Mouse (Mus musculus): ENCODE data around the gene Safb2.
"Not testable (repeated sequence)": the region's sequence is repeated elsewhere in the genome, so short reads cannot be mapped to it uniquely, and the experiment has no call there.

GRCm38 (mm10) chr17:56612565-56612939, 28.2 kb upstream of the Safb2 start:
- not testable (repeated sequence) for TF ChIP-seq CTCF (conservative IDR thresholded peaks at IDR 0.05; ENCODE audit: low read length); POU5F1 (IDR thresholded peaks at IDR 0.05; ENCODE audit: borderline replicate concordance, low read length); NANOG (IDR thresholded peaks at IDR 0.05; ENCODE audit: borderline replicate concordance, low read length)
